Mouse (Mus musculus): ENCODE data around the gene Mboat2.

DNA sequence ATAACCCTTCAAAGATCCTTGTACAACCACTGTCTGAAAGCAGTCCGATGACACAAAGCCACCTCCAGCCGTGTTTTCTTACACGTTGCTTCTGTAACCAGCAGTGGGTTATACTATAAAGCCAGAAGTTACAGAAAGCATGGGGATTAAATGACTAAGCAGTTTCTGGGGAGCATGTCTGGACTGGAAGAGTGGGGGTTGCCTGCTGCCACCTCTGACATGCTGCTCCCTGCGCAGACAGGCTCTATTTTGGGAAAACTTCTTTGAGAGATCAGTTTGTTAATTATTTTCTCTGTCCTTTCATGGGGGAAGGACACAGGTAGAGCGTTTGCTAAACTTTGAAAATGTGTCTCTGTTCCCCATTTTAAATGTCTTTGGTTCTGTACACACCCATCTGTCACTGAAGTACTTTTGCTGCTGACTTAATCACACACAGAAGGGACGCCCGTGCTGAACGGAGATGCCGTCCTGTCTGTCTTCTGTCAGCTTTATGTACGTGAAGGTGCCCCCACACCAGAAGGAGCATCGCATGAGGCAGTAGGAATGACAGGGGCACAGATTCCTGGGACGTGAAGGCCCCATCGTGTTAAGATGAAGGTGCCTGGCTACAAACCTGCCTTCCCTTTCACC, 132.8 kb downstream of the Mboat2 start:
- TF ChIP-seq CTCF (IDR thresholded peaks at IDR 0.05; ENCODE audit: borderline replicate concordance, insufficient read depth, low read length), result no peak
- no peak for TF ChIP-seq POLR2A (IDR thresholded peaks at IDR 0.05; ENCODE audit: low read depth, low read length)
